Mouse (Mus musculus): Measurements from ENCODE around the gene Igsf21. TPM values are rescaled to one million over a fixed set of nuclear protein-coding genes. Genes with fewer than 3 reads are reported as not detected.

Igsf21 gene
- total RNA-seq, 2 experiments from 2014 or later, result not detected

- ATAC-seq (replicated peaks; ENCODE audit: poor library complexity, severe bottlenecking), result no peak
These were observed 241.7 kb downstream of the Igsf21 start for GRCm38 (mm10) chr4:140004932-140005331.

GRCm38 (mm10) chr4:140004170-140004569, 242.4 kb downstream of the Igsf21 start:
- ATAC-seq (replicated peaks; ENCODE audit: poor library complexity, severe bottlenecking), result no peak

- no peak for ATAC-seq (replicated peaks; ENCODE audit: poor library complexity, severe bottlenecking)
These were observed 244.5 kb downstream of the Igsf21 start for GRCm38 (mm10) chr4:140002069-140002468.

- ATAC-seq (replicated peaks; ENCODE audit: poor library complexity, severe bottlenecking), result no peak
These were observed 245.7 kb downstream of the Igsf21 start for GRCm38 (mm10) chr4:140000911-140001310.

GRCm38 (mm10) chr4:139999033-139999432, 247.6 kb downstream of the Igsf21 start:
- no peak for ATAC-seq (replicated peaks; ENCODE audit: poor library complexity, severe bottlenecking)

- no peak for ATAC-seq (replicated peaks; ENCODE audit: poor library complexity, severe bottlenecking)
These were observed 250.9 kb downstream of the Igsf21 start for GRCm38 (mm10) chr4:139995659-139996058.

- no peak for ATAC-seq (replicated peaks; ENCODE audit: poor library complexity, severe bottlenecking)
These were observed 253.4 kb downstream of the Igsf21 start for GRCm38 (mm10) chr4:139993111-139993755.

GRCm38 (mm10) chr4:139986913-139987312, 259.7 kb downstream of the Igsf21 start:
- ATAC-seq (replicated peaks; ENCODE audit: poor library complexity, severe bottlenecking), result no peak

- no peak for ATAC-seq (replicated peaks; ENCODE audit: poor library complexity, severe bottlenecking)
These were observed 267.9 kb downstream of the Igsf21 start for GRCm38 (mm10) chr4:139978716-139979115.

GRCm38 (mm10) chr4:139977308-139977781, 269.2 kb downstream of the Igsf21 start:
- ATAC-seq (replicated peaks; ENCODE audit: poor library complexity, severe bottlenecking), result no peak
